Mouse (Mus musculus): ENCODE measurements around the gene Mvk.

Mvk gene

DNA sequence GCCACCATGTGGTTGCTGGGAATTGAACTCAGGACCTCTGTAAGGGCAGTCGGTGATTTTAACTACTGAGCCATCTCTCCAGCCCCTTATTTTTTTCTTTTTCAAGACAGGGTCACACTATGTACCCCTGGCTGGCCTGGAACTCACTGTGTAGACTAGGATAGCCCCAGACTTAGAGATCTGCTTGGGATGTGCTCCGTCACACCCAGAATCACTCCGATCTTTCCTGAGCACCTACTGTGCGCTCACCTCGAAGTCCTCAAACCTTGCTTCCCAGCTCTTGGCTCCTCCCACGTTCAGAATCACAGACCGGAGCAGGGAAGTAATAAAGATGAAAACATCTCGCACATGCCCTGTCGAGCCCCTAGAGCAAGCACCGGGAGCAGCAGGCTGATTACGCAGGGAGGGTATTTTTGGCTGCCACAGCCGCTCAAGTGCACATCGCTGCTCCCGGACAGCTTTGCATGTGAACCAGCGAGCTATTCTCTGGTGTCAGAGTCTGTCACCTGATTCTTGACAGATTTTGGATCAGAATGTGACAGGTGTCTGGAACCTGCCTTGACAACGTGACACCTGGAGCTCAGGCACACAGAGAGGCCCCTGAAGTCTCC lies 13.0 kb downstream of the Mvk start:
- DNase-seq (ENCODE audit: low spot score): no peak

- DNase-seq (ENCODE audit: low spot score): peak; percentile 41
Observed at GRCm38 (mm10) chr5:114461238-114461637, 17.2 kb downstream of the Mvk start.

DNA sequence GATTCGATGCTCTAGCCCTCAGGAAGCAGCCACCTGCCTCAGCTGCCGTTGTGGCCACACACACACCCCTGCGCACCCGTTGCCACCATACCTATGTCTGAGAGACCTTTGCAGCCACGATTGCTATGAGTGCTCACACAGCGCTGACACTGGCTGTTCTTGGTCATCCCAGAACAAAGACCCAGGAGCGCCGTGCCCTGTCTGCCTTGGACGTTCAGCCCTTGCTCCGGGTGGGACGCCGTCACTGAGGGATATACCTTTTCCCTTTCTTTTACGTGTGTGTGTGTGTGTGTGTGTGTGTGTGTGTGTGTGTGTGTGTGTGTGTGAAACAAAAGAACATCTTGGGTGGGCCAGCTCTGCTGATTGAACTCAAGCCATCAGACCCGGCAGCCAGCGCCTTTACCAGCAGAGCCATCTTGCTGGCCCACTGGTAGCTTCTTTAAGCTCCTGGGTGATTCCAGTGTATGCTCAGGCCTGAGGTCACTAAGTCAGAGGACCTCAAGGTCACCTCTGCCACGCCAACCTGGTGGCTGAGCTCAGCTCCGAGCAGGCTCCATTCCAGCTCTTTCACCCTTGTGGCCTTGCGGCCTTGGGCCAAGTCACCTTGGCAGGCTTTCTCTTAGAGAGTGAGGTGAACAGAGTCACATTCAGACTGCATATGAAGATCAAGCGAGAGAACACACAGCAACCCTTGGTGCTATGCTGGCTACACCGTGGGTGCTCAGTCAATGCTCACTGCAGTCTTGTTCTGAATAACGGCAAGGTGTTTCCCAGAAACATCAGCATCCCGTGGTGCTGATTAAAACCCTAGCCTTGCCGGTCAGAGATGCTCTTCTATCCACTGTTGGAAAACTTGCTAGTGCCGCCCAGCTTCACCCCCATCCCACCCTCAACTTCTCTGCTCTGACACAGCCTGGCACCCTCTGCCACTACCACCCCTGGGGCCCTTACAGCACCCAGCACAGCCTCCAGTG lies 18.3 kb downstream of the Mvk start:
- DNase-seq (ENCODE audit: low spot score): no peak

- no peak for DNase-seq (ENCODE audit: low spot score)
Observed at GRCm38 (mm10) chr5:114464561-114464960, 20.5 kb downstream of the Mvk start.

DNA sequence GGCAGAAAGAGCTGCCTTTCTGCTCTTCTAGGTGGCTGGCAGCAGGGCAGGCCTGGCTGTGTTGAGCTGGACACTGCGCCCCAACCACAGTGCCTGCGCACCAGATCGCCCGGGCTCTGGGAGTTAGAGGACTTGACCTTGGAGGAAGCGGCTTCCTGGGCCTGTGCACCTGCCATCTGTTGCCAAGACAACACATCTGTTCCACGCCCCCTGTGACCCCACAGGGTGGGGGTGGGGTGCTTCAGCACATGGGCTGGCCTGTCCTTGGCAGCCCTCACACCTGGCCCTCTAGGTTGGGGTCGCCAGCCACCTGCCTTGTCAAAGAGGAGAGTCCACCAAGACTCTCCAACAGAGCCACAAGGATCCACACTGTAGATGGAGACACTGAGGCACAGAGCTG lies 21.6 kb downstream of the Mvk start:
- no peak for DNase-seq (ENCODE audit: low spot score)

DNA sequence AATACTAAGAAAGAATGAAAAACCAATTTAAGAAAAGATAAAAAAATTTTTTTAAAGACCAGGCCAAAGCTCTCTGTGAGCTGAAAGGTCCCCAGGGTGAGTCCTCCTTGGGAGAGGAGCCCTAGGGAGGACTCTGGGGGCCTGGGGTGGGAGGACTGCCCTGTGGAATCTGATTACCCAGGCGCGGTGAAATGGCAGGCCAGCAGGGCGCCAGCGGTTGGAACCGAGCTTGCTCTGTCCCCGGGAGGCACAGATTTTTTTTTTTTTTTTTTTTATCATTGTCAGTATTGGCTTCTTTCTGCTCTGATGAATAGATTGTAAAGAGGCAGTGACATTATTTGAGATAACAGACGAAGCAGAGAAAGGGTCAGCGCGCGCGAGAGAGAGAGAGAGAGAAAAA lies 22.9 kb downstream of the Mvk start:
- no peak for DNase-seq (ENCODE audit: low spot score)

GRCm38 (mm10) chr5:114467430-114467829 lies 23.4 kb downstream of the Mvk start:
- no peak for DNase-seq (ENCODE audit: low spot score)

GRCm38 (mm10) chr5:114468007-114468406 lies 23.9 kb downstream of the Mvk start:
- DNase-seq (ENCODE audit: low spot score): no peak

DNA sequence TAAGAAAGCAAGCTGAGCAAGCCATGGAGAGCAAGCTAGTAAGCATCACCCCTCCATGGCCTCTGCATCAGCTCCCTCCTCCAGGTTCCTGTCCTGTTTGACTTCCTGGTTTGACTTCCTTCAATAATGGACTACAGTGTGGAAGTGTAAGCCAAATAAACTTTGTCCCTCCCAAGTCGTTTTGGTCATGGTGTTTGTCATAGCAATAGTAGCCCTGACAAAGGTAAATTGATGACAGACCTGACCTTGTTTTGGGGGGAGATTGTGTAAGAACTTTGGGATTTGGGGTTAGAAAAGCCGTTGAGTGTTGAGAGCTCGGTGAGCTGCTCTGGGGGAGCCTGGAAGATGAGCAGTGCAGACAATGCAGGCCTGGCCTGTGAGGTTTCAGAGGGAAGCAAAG lies 26.3 kb downstream of the Mvk start:
- no peak for DNase-seq (ENCODE audit: low spot score)

DNA sequence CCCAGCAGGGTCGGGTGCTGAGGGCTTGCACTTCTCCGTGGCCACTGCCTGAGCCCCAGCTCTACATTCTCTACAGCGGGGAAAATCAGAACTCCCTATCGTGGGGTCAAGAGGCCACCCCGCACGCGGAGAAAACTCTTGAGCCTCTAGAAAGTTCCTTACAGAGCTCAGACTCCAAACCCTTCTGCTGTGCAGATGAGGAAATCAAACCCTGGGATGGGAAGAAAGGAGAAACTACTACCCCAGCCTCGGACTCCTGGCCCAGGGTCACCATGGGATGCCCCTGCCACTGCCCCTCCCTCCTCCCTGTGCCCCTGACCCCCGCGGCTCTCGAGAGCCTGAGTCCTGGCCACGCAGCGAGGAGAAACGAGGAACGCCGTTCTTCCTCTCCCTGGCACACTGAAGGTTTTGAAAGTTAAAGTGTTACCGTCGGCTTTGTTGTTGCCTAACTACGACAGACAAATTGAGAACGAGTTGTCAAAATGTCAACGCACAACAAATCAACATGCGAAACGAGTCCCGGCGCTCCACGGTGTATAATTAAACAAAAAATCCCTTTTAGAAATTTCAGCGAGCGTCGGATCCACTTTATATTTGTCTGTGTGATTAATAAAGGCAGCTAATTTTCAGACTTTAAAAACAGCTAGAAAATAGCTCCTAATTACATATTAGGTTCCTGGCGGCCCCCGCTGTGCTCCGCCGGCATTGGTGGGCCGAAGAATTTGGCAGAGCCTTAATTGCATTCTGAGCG lies 30.8 kb downstream of the Mvk start:
- no peak for DNase-seq (ENCODE audit: low spot score)

DNA sequence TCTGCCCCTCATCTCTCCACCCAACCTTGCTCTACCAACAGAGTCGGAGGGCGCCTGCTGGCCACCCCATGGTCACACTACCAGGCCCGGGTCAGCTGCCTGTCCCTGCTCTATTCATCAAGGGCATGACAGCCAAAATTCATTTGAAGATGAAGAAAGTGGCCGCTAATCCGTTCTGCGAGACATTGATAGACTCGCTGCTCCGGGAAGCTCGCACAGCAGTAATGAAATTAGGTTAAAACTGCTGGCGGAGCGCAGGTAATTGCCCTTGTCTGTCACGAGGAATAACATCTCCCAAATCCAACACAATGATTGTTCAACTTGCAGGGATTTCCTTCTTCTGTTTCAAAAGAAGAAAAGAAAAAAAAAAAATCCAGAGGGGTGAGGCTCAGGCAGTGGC lies 34.2 kb downstream of the Mvk start:
- DNase-seq (ENCODE audit: low spot score): no peak

- no peak for DNase-seq (ENCODE audit: low spot score)
Observed at GRCm38 (mm10) chr5:114482587-114483011, 38.5 kb downstream of the Mvk start.

DNA sequence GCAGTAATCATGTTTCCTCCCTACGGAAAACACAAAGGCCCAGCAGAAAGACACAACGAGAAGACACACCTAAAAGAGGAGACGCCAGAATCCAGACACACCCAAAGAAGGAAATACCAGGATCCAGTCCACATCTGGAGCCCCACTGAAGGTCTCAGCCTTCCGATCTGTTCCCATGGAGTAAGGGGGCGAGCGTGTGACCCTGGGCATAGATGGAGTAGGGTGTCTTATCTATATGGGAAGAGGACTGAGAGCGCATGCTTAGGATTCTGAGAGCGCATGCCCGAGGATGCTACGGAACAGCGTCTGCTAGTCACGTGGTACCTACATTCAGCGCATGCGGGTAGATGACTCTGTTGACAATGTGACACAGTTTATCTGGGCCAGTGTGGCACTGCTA lies 41.6 kb downstream of the Mvk start:
- DNase-seq (ENCODE audit: low spot score): no peak

- no peak for DNase-seq (ENCODE audit: low spot score)
Observed at GRCm38 (mm10) chr5:114489570-114489969, 45.5 kb downstream of the Mvk start.

DNA sequence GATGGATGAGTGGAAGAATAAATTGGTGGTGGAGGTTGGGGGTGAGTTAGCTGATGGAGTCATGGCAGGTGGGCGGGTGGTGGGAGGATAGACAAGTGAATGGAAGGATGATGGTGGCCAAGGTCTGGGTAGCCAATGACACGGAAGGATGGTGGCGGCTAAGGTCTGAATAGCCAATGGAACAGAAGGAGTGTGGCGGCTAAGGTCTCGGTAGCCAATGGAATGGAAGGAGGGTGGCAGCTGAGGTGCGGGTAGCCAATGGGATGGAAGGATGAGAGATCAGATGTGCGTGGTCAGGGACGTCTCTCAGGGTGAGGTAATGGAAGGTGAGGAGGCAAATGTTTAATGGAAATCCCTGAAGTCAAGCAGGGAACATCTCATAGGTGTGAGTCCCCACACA lies 46.2 kb downstream of the Mvk start:
- DNase-seq (ENCODE audit: low spot score): no peak

DNA sequence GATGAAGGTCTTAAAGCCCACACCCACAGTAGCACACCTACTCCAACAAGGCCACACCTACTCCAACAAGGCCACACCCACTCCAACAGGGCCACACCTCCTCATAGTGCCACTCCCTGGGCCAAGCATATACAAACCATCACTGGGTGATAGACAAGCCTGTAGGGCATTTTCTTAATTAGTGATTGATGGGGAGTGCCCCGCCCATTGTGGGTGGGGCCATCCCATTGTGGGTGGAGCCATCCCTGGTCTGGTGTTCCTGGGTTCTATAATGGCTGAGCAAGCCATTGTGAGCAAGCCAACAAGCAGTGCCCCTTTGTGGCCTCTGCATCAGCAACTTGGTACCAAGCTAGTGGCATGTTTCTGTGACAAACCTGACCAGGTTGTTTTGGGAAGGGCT lies 50.7 kb downstream of the Mvk start:
- DNase-seq (ENCODE audit: low spot score): no peak

DNA sequence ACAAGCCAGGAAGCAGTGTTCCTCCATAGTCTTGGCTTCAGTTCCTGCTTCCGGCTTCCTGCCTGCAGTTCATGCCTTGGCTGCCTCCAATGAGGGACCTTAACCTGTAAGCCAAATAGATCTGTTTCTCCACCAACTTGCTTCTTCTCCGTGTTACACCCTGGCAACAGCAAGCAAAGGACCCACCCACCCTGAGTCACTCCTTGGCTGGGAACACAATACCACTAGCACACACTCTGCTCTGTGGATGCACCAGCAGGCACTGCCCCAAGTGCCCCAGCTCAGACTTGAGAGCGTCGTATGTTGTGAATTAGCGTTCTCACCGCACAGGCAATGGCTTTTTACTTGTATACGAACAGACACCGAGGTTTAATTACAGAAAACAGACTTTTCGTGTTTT lies 57.2 kb downstream of the Mvk start:
- no peak for DNase-seq (ENCODE audit: low spot score)

DNA sequence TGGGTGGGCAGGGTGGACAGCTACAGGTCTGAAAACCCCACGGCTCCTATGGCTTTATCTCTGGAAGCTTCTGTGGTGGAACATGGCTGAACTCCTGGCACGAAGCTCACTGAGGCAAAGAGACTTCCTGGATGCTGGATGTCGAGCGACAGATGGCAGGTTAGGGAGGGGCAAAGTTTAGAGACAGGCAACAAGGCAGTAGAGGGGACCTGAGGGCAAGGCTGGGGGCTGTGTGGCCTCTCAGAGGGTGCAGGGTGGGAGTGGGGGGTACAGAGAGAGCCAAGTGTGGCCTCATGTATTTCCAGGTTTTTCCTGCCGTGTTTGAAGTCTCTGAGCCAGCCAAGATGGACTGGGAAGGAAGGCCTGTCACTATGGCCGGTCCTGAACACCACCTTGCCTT lies 60.8 kb downstream of the Mvk start:
- DNase-seq (ENCODE audit: low spot score): no peak

DNA sequence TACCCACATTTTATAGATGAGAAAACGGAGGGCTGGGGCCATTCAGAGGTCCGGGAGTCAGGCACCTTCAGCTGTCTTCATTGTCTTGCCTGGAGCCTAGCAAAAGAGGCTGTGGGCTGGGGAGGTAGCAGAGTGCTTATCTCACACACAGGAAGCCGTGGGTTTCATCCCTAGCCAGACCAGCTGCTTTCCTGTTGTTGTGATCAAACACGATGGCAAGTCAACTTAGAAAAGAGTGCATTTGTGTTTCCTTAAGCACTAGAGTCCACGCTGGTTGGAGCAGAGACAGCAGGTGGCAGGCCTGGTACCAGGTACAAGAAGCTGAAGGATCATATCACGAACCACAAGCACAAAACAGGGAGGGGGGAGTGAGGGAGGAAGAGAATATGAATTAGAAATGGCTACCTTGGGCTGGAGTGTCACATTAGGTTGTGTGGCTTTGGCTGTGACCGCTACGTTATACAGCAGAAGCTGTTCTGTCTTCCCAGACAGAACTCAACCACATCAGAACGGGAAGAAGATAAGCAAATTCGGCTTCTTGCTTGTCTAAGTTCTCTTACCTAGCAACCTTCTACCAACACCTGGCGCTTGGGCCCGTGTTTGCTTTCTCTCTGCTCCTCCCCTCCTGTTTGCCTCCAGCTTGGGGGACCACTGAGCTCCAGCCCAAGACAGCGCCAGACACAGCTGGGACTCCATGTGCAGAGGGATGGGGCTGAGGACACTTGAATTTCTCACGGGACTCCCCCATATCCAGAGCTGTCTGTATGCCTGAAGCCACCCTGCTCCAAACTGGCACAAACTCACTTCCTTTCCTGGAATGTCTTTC lies 61.4 kb downstream of the Mvk start:
- DNase-seq (ENCODE audit: low spot score): no peak

DNA sequence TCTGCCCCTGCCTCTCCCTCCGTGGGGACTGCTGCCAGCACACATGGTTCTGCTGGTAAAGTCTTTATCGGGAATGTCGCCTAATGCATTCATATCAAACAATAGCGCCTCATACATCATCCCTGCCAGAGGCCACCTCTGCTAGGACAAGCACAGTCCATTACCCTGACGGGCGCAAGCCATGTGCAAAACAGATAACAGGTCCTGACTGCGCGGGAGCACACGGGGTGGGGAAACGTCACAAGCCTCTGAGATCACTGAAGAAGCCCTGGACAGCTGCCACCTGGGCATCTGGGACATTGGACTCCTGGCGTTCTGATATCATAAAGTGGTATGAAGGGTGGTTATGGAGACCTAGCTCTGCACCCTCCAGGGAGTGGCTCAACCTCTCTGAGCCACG lies 63.3 kb downstream of the Mvk start:
- DNase-seq (ENCODE audit: low spot score): no peak

DNA sequence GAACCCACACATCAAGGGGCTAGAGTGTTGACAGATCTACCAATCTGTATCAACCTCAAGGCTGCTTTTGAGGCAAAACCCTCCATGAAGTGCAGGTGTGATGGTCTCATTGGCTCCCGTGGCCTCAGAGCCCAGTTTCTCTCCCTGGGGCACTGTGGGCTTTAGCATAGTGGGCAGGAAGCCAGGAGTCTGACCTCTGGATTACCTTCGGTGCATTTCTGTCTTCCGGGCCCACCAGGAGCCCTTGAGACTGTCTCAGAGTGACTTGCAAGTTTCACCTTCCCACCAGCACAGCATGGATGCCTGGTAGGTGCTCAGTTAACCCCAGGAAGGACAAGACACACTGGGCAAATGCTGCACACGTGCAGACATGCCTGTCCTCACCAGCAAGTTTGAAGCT lies 63.9 kb downstream of the Mvk start:
- no peak for DNase-seq (ENCODE audit: low spot score)

- no peak for DNase-seq (ENCODE audit: low spot score)
Observed at GRCm38 (mm10) chr5:114509461-114509860, 65.4 kb downstream of the Mvk start.

All from spleen, adult 12 weeks (tissue).